Mouse (Mus musculus) 3134 (cell line): Measurements from ENCODE around the gene Mipol1.

Source experiments
- DNase-seq: peaks from one replicate; pipeline ENCODE4 v3.0.0-alpha.2; 2011; ENCODE audit warnings: low spot score; ENCODE audit not compliant: insufficient read length; ENCODE audit errors: extremely low read depth

The Mipol1 gene

DNA sequence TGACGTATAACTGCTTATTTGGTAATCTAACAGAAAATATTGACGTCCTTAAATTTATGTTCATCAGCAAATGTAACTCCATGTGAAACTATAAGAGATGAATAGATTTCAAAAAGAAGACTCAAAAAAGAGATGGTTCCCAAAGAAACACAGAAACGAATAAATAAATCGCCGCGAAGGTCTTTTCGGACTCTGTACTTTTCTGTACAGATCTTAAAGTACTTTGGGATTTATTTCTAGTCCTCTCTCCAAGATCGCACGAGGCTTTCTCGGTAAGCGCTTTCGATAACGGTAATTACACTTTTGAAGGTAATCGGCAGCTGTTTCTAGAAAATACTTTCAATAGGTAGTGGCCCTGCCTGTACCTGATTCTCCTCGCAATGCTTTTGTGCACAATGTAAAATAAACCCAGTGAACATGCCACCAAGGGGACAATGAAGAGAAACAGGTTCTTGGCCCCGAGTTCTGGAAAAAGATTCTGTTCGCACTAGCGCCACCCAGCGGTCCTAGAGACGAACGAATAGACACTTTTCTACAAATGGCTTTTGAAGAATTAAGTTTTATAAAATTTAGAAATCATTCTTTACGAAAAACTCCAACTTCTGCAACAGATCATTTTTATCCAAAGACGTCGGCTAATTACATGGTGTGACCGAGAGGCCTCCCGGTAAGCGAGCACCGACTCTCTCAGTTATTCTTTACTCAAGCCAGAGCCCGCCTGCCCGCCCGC, 314.6 kb downstream of the Mipol1 start:
- no peak for DNase-seq

DNA sequence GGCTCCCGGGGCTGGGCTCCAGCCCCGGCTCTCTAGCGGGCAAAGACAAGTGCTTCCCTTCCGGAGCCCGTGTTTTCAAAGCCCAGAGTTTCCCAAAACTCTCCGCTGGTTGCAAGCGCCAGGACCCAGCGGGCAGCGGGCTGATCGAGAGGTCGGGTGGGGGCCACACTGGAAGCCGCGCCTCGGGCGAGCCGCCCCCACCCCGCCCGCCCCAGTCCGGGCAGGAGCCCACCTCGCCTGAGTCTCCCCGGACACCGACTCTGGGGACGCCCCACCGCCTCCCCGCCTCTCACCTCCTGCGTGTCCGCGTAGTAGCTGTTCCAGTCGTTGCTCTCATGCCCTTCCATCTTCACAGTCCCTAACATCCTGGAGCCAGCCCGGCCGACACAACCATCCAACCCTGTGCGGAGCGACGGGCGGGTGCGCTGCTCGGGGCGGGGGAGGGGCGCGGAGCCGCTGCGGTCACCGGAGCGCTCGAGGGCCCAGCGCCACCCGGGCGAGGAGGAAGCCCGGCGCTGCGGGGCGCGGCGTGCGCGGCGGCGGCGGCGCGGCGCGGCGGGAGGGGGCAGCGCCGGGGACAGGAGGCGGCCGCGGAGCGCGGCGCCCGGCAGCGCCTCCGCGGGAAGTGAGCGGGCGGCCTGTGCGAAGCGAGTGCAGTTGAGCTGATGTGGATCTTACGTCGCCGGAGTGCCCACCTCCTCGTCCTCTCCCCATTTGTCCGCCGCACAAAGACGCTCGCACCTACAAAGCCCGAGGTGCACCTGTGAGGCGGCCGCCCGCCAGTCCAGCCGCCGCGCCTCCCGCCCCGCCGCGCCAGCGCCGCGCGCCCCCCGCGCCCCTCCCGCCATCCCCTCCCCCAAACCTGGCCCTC, 315.4 kb downstream of the Mipol1 start:
- DNase-seq = no peak
